Mouse (Mus musculus): ENCODE data around the gene Arhgef15. TPM values are rescaled to one million over a fixed set of nuclear protein-coding genes. Genes with fewer than 3 reads are reported as not detected.
"Not testable (repeated sequence)": the region's sequence is repeated elsewhere in the genome, so short reads cannot be mapped to it uniquely, and the experiment has no call there.

Gene Arhgef15
- polyA plus RNA-seq, 1 experiment, result 4.5 TPM

DNA sequence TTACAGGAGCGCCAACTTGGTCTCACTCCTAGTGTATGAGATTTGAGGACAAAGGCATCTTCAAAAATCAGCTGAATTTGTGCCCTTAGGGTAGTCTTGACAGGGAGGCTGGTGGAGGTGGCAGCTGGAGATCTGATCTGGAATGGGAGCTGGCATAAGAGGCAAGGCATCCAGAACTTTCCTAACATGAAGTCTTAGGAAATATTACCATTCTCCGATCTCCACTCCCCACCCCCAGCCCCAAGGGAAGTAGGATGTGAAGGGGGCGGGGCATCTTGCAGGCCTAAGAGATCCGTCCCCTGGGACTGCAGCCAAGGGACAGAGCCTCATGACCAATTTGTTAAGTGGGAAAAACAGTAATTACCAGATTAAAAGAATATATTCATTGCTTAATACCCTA, 13.0 kb upstream of the Arhgef15 start:
- H3K4me3 ChIP-seq (replicated peaks; ENCODE audit: control insufficient read depth, low read depth, low read length), result no peak overlapping the region
- no peaks in the 10 kb centered on the region for H3K4me1 ChIP-seq (ENCODE audit: control insufficient read depth, insufficient read depth, low read length)
- TF ChIP-seq CTCF (IDR thresholded peaks at IDR 0.05; ENCODE audit: control insufficient read depth, insufficient read depth, low read length) (no peak), POLR2A (IDR thresholded peaks at IDR 0.05; ENCODE audit: borderline replicate concordance, control insufficient read depth, low read depth, low read length) (no peak)
- H3K27ac ChIP-seq (ENCODE audit: control insufficient read depth, insufficient read depth, low read depth, low read length, poor library complexity), result no peak overlapping the region
- WGBS, result 70% methylated on average over 4 of the region's 4 CpGs

DNA sequence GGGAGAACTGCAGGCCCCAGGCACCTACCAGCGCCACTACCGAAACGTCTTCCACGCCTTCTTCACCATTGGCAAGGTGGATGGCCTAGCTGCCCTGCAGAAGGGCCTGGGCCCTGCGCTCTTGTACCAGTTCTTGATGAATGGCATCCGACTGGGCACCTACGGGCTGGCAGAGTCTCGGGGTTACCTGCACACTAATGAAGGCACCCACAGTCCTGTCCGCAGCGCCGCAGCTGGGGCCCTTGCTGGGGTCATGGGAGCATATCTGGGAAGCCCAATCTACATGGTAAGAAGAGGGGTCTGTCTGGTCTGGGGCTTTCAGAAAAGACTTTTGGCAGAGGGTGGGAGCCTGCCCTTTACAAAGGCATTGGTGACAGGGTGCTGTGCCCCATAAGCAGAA, 11.5 kb upstream of the Arhgef15 start:
- H3K4me1 ChIP-seq (ENCODE audit: control insufficient read depth, insufficient read depth, low read length), result no peaks in the 10 kb centered on the region; the same call in 1 of the 2 replicates
- no peak overlapping the region for H3K4me3 ChIP-seq (replicated peaks; ENCODE audit: control insufficient read depth, low read depth, low read length)
- TF ChIP-seq POLR2A (IDR thresholded peaks at IDR 0.05; ENCODE audit: borderline replicate concordance, control insufficient read depth, low read depth, low read length) (no peak), CTCF (IDR thresholded peaks at IDR 0.05; ENCODE audit: control insufficient read depth, insufficient read depth, low read length) (no peak)
- H3K27ac ChIP-seq (ENCODE audit: control insufficient read depth, insufficient read depth, low read depth, low read length, poor library complexity), result no peak overlapping the region
- 90% methylated on average over 11 of the region's 11 CpGs for WGBS

DNA sequence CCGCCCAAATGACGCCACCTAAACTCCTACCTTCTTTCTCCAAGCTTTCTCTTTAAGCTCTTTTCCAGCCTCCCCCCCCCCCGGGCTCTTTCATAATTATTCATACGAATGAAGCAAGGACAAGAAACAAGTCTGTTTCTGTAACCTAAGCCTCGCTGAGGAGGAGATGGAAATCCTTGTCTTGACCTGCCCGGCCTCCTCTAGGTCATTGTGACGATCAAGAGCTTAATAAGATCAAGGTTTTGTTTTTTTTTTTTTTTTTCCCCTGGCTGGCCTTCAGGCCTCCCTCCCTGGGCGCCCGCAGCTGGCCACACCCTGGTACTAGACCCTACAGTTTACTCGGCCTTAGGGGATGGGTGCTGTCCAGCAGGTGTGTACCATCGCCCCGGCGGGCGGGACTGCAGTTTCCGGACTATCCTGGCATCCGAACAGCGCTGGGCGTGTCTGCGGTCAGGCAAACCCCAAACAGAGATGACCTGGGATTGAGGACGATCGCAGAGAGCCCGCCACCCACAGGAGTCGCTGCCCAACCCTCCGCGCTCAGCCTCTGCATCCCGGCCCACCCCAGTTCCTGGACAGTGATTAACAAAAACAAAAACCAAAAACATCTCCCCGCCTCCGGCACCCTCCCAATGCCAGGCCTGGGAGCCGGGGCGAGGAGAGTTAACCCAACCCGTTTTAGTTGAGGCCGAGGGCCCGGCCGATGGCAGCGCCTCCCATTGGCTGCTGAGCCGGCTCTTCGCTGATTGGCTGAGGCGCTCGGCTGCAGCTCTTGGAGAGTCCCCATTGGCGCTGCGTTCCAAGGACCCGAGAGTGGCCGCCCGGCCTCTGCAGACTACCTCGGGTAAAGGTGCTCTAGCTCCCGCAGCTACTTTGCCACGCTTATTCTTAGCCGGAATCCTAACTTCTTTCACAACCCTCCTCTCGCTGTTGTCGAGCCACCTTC, 10.3 kb upstream of the Arhgef15 start, which contains the start of gene Slc25a35:
Slc25a35 (plus strand) TSS at position 795 of the 946 bp plus-strand sequence.
- H3K4me3 ChIP-seq (replicated peaks; ENCODE audit: control insufficient read depth, low read depth, low read length), result peak within 1 kb of the TSS; percentile 86
- TF ChIP-seq POLR2A (IDR thresholded peaks at IDR 0.05; ENCODE audit: borderline replicate concordance, control insufficient read depth, low read depth, low read length) (peak; percentile 27; the same call in 1 of the 2 replicates), CTCF (IDR thresholded peaks at IDR 0.05; ENCODE audit: control insufficient read depth, insufficient read depth, low read length) (peak; percentile 10; the same call in 1 of the 2 replicates)
- WGBS, result 1% methylated on average over 50 of the region's 50 CpGs
- peak within 1 kb of the TSS; percentile 83 for H3K27ac ChIP-seq (ENCODE audit: control insufficient read depth, insufficient read depth, low read depth, low read length, poor library complexity)
- no peaks in the 10 kb centered on the region; the same call in 1 of the 2 replicates for H3K4me1 ChIP-seq (ENCODE audit: control insufficient read depth, insufficient read depth, low read length)

DNA sequence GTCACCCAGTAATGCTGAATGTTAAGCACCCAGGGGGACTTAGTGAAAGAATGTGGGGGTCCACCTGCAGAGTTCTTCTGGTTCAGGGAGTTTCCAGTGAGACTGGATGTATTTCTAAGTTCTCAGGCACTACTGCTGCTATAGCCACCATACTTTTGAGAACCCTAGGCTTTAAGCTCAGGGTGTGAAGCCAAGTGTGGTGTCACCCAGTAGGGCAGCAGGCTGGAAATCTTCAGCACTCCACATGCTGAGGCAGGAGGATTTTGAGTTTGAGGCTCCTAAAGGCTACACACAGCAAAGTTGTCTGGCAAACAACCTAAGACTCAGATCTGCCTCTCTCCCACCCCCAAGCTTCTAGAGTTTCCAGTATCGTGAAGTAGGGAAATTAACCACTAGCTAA, 9.3 kb upstream of the Arhgef15 start:
- WGBS, result 57% methylated on average over 1 of the region's 1 CpGs
- TF ChIP-seq POLR2A (IDR thresholded peaks at IDR 0.05; ENCODE audit: borderline replicate concordance, control insufficient read depth, low read depth, low read length), result no peak
- TF ChIP-seq CTCF (IDR thresholded peaks at IDR 0.05; ENCODE audit: control insufficient read depth, insufficient read depth, low read length), result no peak
- Histone ChIP-seq H3K27ac (ENCODE audit: control insufficient read depth, insufficient read depth, low read depth, low read length, poor library complexity) (no peak overlapping the region), H3K4me1 (ENCODE audit: control insufficient read depth, insufficient read depth, low read length) (no peaks in the 10 kb centered on the region; the same call in 1 of the 2 replicates), H3K4me3 (replicated peaks; ENCODE audit: control insufficient read depth, low read depth, low read length) (no peak overlapping the region)

DNA sequence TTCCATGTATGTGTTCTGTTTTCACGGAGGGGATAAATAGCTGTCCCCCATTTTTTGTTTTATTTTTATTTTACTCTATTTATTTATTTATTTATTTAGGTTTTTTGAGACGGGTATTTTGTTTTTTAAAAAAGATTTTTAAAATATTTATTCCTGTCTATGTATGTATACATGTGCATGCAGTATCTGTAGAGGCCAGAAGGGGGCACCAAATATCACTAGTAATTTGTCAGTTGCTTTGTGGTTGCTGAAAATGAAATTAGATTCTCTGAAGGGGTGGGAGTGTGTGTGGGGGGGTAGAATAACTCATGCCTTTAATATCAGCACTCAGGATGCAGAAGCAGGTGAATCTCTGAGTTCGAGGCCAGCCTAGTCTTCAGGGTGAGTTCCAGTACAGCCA, 8.6 kb upstream of the Arhgef15 start:
- H3K27ac ChIP-seq (ENCODE audit: control insufficient read depth, insufficient read depth, low read depth, low read length, poor library complexity), result no peak overlapping the region
- no peak overlapping the region for H3K4me3 ChIP-seq (replicated peaks; ENCODE audit: control insufficient read depth, low read depth, low read length)
- no peaks in the 10 kb centered on the region; the same call in 1 of the 2 replicates for H3K4me1 ChIP-seq (ENCODE audit: control insufficient read depth, insufficient read depth, low read length)
- TF ChIP-seq CTCF (IDR thresholded peaks at IDR 0.05; ENCODE audit: control insufficient read depth, insufficient read depth, low read length) (no peak), POLR2A (IDR thresholded peaks at IDR 0.05; ENCODE audit: borderline replicate concordance, control insufficient read depth, low read depth, low read length) (no peak)
- WGBS, result 30% methylated on average over 3 of the region's 3 CpGs

DNA sequence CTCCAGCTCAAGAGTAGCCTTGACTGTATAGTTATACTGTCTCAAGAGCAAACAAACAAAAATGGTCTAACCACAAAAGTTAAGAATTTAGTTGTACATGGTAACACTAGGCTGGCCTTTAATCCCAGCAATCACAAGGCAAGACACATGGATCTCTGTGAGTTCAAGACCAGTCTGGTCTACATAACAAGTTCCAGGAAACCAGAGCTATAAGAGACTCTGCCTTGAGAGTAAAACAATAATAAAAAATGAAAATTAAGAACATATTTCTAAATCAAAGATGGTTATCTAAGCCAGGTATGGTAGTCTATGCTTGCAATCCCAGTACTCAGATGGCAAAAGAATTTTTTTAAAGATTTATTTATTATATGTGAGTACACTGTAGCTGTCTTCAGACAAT, 7.8 kb upstream of the Arhgef15 start:
- TF ChIP-seq POLR2A (IDR thresholded peaks at IDR 0.05; ENCODE audit: borderline replicate concordance, control insufficient read depth, low read depth, low read length) (no peak), CTCF (IDR thresholded peaks at IDR 0.05; ENCODE audit: control insufficient read depth, insufficient read depth, low read length) (no peak)

DNA sequence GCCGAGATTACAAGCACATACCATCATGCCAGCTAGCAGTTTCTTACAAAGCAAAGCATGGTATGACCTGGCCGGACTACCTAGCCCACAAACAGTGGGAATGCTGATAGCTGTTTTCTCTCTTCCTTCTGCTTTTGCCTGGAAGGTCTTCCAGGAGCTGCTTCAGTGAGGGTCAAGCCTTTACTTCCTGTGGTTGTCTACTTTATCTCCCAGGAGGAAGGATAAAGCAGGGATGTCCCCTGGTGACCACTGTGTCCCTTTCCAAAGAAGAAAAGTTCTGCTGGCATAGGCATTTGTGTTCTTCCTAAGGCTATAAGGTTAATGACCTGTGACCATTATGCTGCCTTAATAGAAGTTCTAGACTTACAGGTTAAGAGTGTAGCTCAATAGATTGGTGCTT, 6.1 kb upstream of the Arhgef15 start:
- Histone ChIP-seq H3K27ac (ENCODE audit: control insufficient read depth, insufficient read depth, low read depth, low read length, poor library complexity) (no peak overlapping the region), H3K4me3 (replicated peaks; ENCODE audit: control insufficient read depth, low read depth, low read length) (no peak overlapping the region), H3K4me1 (ENCODE audit: control insufficient read depth, insufficient read depth, low read length) (no peaks in the 10 kb centered on the region; the same call in 1 of the 2 replicates)
- WGBS, result 51% methylated on average over 2 of the region's 2 CpGs
- no peak for TF ChIP-seq CTCF (IDR thresholded peaks at IDR 0.05; ENCODE audit: control insufficient read depth, insufficient read depth, low read length)
- no peak for TF ChIP-seq POLR2A (IDR thresholded peaks at IDR 0.05; ENCODE audit: borderline replicate concordance, control insufficient read depth, low read depth, low read length)

More for the DNA sequence above, 7.8 kb upstream of the Arhgef15 start:
- Histone ChIP-seq H3K4me3 (replicated peaks; ENCODE audit: control insufficient read depth, low read depth, low read length) (no peak overlapping the region), H3K4me1 (ENCODE audit: control insufficient read depth, insufficient read depth, low read length) (no peaks in the 10 kb centered on the region; the same call in 1 of the 2 replicates), H3K27ac (ENCODE audit: control insufficient read depth, insufficient read depth, low read depth, low read length, poor library complexity) (no peak overlapping the region)

DNA sequence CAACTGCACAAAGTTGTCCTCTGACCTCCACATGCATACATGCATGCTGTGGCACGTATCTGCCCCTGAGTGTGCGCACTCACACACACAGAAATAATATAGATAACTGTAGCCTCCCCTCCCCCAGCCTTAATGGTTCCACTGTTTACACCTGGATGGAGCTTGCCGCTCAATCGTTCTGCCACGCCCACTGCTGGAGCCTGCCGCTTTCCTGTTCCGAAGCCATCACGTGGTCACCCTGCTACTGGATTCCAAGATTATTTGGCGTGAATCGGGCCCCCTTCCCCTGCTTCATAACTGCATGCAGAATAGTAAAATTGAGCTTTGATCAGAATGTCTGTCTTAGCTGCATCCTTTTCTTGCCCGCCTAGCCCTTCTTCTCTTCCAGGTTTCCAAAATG, 4.9 kb upstream of the Arhgef15 start:
- H3K4me3 ChIP-seq (replicated peaks; ENCODE audit: control insufficient read depth, low read depth, low read length); H3K4me1 ChIP-seq (ENCODE audit: control insufficient read depth, insufficient read depth, low read length); H3K27ac ChIP-seq (ENCODE audit: control insufficient read depth, insufficient read depth, low read depth, low read length, poor library complexity): not testable (repeated sequence)
- WGBS, result 50% methylated on average over 11 of the region's 11 CpGs

All from bone marrow, adult 2 months (tissue).